Mouse (Mus musculus): Measurements from ENCODE around the gene Abcb1a. TPM values are rescaled to one million over a fixed set of nuclear protein-coding genes. Genes with fewer than 3 reads are reported as not detected.
"Not testable (repeated sequence)": the region's sequence is repeated elsewhere in the genome, so short reads cannot be mapped to it uniquely, and the experiment has no call there.

Abcb1a gene
- polyA plus RNA-seq, 1 experiment: 0.89 TPM

DNA sequence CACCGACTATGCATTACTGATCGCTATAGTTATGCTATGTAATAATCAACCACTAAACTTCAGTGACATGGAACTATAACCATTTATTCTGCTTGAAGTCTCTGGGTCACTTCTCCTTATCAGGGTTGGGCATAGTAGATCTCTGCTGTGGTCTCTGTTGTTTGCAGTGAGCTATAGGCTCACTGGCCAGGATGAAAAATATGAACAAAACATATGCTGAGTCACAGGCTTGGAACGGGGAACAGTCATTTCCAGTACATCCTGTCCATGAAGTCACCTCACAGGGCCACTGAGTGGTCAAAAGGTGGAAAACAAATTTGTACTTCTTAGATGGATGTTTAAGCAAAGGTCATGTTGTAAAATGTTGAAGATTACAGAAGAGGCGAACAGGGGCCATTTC is 77.2 kb downstream of the Abcb1a start:
- Histone ChIP-seq H3K27me3 (ENCODE audit: control insufficient read depth, insufficient read depth, insufficient read length) (no peaks in the 10 kb centered on the region), H3ac (ENCODE audit: control insufficient read depth, insufficient read length) (no peak overlapping the region), H3K4me2 (ENCODE audit: low read depth) (no peak overlapping the region), H3K4me3 (no peak overlapping the region), H3K79me2 (ENCODE audit: control insufficient read depth, insufficient read depth) (no peaks in the 10 kb centered on the region), H3K36me3 (ENCODE audit: control insufficient read depth, insufficient read depth) (no peaks in the 10 kb centered on the region)
- TF ChIP-seq POLR2A (IDR thresholded peaks at IDR 0.05; ENCODE audit: insufficient read length, low read depth) (no peak), POLR2AphosphoS2 (IDR thresholded peaks at IDR 0.05; ENCODE audit: insufficient read length, low read depth) (no peak), MAX (IDR thresholded peaks at IDR 0.05; ENCODE audit: low read depth) (no peak), SRF (IDR thresholded peaks at IDR 0.05; ENCODE audit: control insufficient read depth, insufficient read length, low read depth) (no peak), TCF3 (IDR thresholded peaks at IDR 0.05; ENCODE audit: insufficient read length, low read depth) (no peak), TCF12 (IDR thresholded peaks at IDR 0.05; ENCODE audit: insufficient read depth, poor library complexity, severe bottlenecking) (no peak), MYOD1 (IDR thresholded peaks at IDR 0.05; ENCODE audit: control insufficient read depth in 1 of 3, insufficient read length in 2 of 3, low read depth in 2 of 3) (no peak), CEBPB (IDR thresholded peaks at IDR 0.05; ENCODE audit: insufficient read depth, poor library complexity, severe bottlenecking) (no peak), REST (IDR thresholded peaks at IDR 0.05; ENCODE audit: insufficient read depth, insufficient read length) (no peak), E2F4 (IDR thresholded peaks at IDR 0.05; ENCODE audit: insufficient read depth) (no peak), MYOG (IDR thresholded peaks at IDR 0.05; ENCODE audit: control insufficient read depth in 1 of 3, insufficient read depth in 1 of 3, insufficient read length in 2 of 3, low read depth in 2 of 3) (no peak), USF1 (IDR thresholded peaks at IDR 0.05; ENCODE audit: low read depth) (no peak)

DNA sequence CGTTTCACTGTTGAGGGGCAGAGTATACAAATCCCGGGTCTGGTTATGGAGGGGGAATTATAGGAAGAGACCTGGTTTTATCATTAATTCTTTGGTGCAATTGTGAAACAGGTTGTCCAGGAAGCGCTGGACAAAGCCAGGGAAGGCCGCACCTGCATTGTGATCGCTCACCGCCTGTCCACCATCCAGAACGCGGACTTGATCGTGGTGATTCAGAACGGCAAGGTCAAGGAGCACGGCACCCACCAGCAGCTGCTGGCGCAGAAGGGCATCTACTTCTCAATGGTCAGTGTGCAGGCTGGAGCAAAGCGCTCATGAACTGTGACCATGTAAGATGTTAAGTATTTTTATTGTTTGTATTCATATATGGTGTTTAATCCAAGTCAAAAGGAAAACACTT is 87.4 kb downstream of the Abcb1a start:
- not testable (repeated sequence) for H3K79me2 ChIP-seq (ENCODE audit: control insufficient read depth, insufficient read depth); H3ac ChIP-seq (ENCODE audit: control insufficient read depth, insufficient read length); H3K4me3 ChIP-seq; H3K27me3 ChIP-seq (ENCODE audit: control insufficient read depth, insufficient read depth, insufficient read length); H3K36me3 ChIP-seq (ENCODE audit: control insufficient read depth, insufficient read depth); H3K4me2 ChIP-seq (ENCODE audit: low read depth)

DNA sequence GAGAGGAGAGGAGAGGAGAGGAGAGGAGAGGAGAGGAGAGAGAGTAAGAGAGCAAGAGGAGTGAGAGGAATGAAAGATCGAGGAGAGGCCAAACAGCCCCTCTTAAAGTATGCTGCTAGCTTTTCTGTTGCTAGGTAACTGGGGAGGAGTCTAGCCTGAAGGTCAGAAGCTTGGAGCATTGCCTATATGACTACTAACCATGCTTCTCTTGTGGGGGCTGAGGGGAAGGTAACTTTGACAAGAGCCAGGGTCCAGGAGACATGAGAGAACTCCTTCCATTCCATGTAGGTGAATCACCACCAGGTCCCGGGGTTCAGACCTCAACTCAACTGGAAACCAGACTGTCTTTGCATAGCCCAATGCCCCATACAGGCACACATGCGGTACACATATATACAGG is 113.0 kb downstream of the Abcb1a start:
- TF ChIP-seq MYOD1 (IDR thresholded peaks at IDR 0.05; ENCODE audit: control insufficient read depth in 1 of 3, insufficient read length in 2 of 3, low read depth in 2 of 3) (no peak), POLR2A (IDR thresholded peaks at IDR 0.05; ENCODE audit: insufficient read length, low read depth) (no peak), MYOG (IDR thresholded peaks at IDR 0.05; ENCODE audit: control insufficient read depth in 1 of 3, insufficient read depth in 1 of 3, insufficient read length in 2 of 3, low read depth in 2 of 3) (no peak), MAX (IDR thresholded peaks at IDR 0.05; ENCODE audit: low read depth) (no peak)
- Histone ChIP-seq H3K4me2 (ENCODE audit: low read depth) (no peak overlapping the region), H3ac (ENCODE audit: control insufficient read depth, insufficient read length) (no peak overlapping the region), H3K27me3 (ENCODE audit: control insufficient read depth, insufficient read depth, insufficient read length) (no peaks in the 10 kb centered on the region), H3K36me3 (ENCODE audit: control insufficient read depth, insufficient read depth) (no peaks in the 10 kb centered on the region), H3K79me2 (ENCODE audit: control insufficient read depth, insufficient read depth) (no peaks in the 10 kb centered on the region), H3K4me3 (no peak overlapping the region)

DNA sequence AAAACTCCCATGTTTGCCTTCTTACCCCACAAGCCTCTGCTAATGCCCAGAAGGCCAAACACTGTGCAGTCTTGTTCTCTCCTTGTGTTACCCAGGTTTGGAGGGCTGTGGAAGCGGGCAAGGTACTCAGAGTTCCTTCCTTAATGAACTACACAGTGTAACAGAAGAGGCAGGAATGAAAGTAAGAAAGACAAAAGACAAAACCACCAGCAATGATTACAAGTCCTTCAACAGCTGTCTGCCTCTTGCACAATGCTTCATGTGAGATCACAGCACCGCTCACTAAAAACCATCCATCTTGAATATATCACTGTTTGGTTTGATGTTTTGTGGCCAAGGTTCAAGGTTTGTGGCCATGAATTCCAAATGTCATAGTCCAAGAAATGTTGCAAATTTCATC is 118.4 kb downstream of the Abcb1a start:
- H3K27me3 ChIP-seq (ENCODE audit: control insufficient read depth, insufficient read depth, insufficient read length): no peaks in the 10 kb centered on the region
- no peak overlapping the region for H3K4me3 ChIP-seq
- H3K36me3 ChIP-seq (ENCODE audit: control insufficient read depth, insufficient read depth): no peaks in the 10 kb centered on the region
- TF ChIP-seq CEBPB (IDR thresholded peaks at IDR 0.05; ENCODE audit: insufficient read depth, poor library complexity, severe bottlenecking) (peak; percentile 97), USF1 (IDR thresholded peaks at IDR 0.05; ENCODE audit: low read depth) (no peak), E2F4 (IDR thresholded peaks at IDR 0.05; ENCODE audit: insufficient read depth) (no peak), TCF3 (IDR thresholded peaks at IDR 0.05; ENCODE audit: insufficient read length, low read depth) (no peak), SRF (IDR thresholded peaks at IDR 0.05; ENCODE audit: control insufficient read depth, insufficient read length, low read depth) (no peak), POLR2A (IDR thresholded peaks at IDR 0.05; ENCODE audit: insufficient read length, low read depth) (no peak), MYOD1 (IDR thresholded peaks at IDR 0.05; ENCODE audit: control insufficient read depth in 1 of 3, insufficient read length in 2 of 3, low read depth in 2 of 3) (peak in 2 of 3 experiments; percentile 8 to 41)
- no peak overlapping the region for H3ac ChIP-seq (ENCODE audit: control insufficient read depth, insufficient read length)
- peak overlapping the region; percentile 66 for H3K4me2 ChIP-seq (ENCODE audit: low read depth)
- H3K79me2 ChIP-seq (ENCODE audit: control insufficient read depth, insufficient read depth): no peaks in the 10 kb centered on the region

DNA sequence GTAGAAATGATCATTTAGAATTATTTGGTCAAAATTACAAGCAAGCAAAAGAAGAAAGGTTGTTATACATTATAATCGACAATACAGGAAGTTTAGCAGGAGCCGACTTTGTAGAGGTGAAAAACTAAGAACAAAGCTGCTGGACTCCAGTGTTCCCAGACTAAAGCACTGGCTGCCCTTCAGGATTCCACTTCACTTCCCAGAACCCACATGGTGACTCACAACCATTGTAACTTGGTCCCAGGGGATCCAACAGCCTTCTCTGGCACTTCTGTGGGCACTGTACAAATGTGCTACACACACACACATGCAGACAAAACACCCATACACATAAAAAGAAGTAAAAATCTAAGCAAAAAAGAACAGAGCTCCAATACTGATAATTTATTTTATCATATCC is 118.9 kb downstream of the Abcb1a start:
- no peak for TF ChIP-seq MYOD1 (IDR thresholded peaks at IDR 0.05; ENCODE audit: control insufficient read depth in 1 of 3, insufficient read length in 2 of 3, low read depth in 2 of 3)
- TF ChIP-seq USF1 (IDR thresholded peaks at IDR 0.05; ENCODE audit: low read depth): no peak
- no peak for TF ChIP-seq POLR2A (IDR thresholded peaks at IDR 0.05; ENCODE audit: insufficient read length, low read depth)
- TF ChIP-seq REST (IDR thresholded peaks at IDR 0.05; ENCODE audit: insufficient read depth, insufficient read length): no peak
- TF ChIP-seq TCF3 (IDR thresholded peaks at IDR 0.05; ENCODE audit: insufficient read length, low read depth): no peak
- TF ChIP-seq SRF (IDR thresholded peaks at IDR 0.05; ENCODE audit: control insufficient read depth, insufficient read length, low read depth): no peak
- no peak for TF ChIP-seq MAX (IDR thresholded peaks at IDR 0.05; ENCODE audit: low read depth)
- TF ChIP-seq MYOG (IDR thresholded peaks at IDR 0.05; ENCODE audit: control insufficient read depth in 1 of 3, insufficient read depth in 1 of 3, insufficient read length in 2 of 3, low read depth in 2 of 3): no peak
- no peak for TF ChIP-seq E2F4 (IDR thresholded peaks at IDR 0.05; ENCODE audit: insufficient read depth)
- no peak for TF ChIP-seq TCF12 (IDR thresholded peaks at IDR 0.05; ENCODE audit: insufficient read depth, poor library complexity, severe bottlenecking)
- no peak for TF ChIP-seq CEBPB (IDR thresholded peaks at IDR 0.05; ENCODE audit: insufficient read depth, poor library complexity, severe bottlenecking)
- no peak for TF ChIP-seq POLR2AphosphoS2 (IDR thresholded peaks at IDR 0.05; ENCODE audit: insufficient read length, low read depth)
- H3K4me2 ChIP-seq (ENCODE audit: low read depth): peak overlapping the region; percentile 66
- no peaks in the 10 kb centered on the region for H3K36me3 ChIP-seq (ENCODE audit: control insufficient read depth, insufficient read depth)

More for the DNA sequence above, 118.9 kb downstream of the Abcb1a start:
- Histone ChIP-seq H3K27me3 (ENCODE audit: control insufficient read depth, insufficient read depth, insufficient read length) (no peaks in the 10 kb centered on the region), H3ac (ENCODE audit: control insufficient read depth, insufficient read length) (no peak overlapping the region), H3K4me3 (no peak overlapping the region), H3K79me2 (ENCODE audit: control insufficient read depth, insufficient read depth) (no peaks in the 10 kb centered on the region)
